Mouse (Mus musculus) thymus, postnatal 14 days (tissue): ENCODE measurements around the gene Tmcc2.

Experiments used
- DNase-seq: peaks from one replicate; pipeline ENCODE4 v3.0.0; 2021

The Tmcc2 gene

DNA sequence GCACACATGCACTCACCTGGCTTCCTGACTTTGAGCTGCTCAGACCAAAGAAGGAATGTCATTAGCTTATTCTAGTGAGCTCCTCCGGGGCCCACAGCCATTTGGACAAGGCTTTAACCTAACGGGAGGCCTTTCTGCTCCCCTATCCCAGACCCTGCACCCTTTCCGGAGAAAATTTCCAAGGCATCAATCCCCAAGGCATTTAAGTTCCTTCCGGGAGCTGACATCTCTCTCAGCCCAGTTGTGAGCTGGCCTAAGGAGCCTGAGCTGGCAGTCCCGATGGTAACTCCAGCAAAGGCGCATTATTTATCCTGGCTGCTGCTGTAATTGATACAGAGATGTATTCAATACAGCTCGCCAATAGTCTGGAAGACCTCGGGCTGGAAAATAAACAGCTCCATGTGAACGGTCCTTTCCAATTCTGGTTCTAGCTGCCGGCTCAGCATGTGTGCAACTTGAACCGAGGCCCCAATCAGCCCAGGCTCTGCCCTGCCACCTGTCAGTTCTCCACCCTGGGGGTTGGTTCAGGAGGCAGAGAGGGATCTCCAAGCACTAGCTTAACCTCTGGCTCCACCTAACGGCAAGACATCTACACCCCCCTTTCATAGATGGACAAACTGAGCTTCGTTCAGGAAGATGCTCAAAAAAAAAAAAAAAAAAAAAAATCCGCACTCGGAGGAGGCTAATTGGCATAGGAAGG is 1.0 kb downstream of the Tmcc2 start:
- DNase-seq, result peak; percentile 56

DNA sequence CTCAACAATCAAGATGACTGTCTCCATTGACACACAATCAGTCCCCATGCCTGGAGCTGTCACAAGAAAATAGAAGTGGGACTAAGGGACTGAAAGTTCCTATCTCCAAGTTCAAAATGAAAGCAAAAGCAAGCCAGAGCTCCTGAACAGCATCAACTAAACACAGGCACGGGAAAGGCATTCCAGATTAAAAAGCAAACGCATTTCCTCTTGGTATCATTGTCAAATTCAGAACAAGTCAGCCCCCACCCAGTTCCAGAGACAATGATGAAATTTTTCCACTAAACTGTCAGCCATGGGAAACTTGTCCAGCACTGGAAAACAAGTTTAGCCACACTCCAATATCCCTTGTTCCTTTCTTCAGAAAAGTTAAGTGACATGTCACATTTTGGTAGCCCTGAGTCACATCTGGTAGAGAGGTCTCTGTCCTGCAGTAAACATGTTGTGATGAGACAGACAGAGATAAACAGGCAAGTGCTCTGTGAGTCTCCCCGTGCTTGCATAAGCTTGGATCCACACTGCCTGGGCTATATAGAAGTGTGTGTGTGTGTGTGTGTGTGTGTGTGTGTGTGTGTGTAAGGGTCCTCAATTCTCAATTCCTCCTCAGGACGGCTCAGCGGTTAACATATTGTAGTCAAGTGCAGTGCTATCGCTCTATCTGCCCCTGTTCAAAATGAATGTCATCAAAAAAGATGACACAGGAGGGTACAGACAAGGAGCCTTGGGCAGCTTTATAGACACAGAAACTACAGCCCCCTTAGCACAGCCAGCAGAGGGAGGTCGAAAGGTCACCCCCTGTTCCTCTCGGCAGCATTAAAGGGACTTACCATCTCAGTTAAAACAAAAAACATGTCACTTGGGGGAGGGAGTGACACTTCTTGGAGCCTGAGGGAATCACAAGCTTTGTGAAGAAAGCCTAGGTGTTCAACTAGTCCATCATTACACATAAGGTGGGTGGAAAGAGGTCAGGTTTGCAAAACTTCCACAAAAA is 2.0 kb downstream of the Tmcc2 start:
- no peak for DNase-seq

DNA sequence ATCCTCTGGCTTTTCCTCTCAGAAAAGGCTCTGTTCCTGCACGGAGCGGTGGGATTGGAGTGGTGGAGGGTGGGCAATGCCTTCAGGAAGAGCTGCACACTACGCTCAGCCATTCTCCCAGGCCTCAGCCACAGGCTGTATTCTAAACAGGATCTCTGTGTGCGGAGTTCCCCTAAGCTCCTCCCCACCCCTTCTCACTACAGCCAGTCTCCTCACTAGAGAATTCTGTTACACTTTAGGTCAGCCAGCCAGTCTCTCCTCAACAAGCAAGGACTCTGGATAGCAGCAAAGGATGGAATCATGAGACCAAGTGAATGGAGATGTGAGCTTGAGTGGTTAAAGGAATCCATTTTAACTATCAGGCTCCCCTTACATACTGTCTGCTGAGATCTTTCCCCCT is 3.1 kb downstream of the Tmcc2 start:
- DNase-seq, result no peak

DNA sequence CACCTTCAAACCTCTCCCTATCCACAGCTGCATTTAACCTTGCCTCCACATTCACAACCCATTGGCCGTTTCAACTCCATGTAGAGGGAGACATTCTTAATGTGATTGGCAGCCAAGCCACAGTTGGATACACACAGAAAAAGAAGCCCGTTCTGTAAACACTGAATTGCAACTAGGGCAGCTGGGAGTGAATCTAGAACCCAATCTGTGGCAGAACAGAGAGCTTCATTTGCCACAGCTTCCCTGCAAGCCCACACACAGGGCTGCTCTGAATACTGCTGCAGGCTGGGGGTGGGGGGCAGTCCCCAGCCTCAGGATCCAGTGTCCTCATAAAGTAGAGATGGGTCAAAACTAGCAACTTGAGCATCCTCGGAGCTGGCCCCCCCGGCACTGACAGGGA is 4.8 kb downstream of the Tmcc2 start:
- no peak for DNase-seq

DNA sequence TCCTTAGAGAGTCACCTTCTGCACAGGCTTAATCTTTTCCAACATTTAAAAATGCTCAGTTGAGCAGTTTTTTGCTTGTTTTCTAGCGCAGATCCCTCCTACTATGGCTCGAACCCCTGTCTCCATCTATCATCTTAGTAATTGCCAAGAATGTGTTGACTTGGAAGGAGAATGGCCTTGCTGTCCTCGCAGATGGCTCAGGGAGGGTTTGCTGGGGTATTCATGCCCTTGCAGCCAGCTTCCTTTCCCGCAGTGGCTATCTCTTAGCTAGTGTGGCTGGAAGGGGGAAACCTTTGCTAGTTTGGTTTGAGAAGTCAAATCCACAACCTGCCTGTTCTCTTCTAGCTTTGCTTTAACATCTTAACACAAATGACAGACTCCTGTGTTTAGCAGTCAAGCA is 5.4 kb downstream of the Tmcc2 start:
- DNase-seq, result no peak

DNA sequence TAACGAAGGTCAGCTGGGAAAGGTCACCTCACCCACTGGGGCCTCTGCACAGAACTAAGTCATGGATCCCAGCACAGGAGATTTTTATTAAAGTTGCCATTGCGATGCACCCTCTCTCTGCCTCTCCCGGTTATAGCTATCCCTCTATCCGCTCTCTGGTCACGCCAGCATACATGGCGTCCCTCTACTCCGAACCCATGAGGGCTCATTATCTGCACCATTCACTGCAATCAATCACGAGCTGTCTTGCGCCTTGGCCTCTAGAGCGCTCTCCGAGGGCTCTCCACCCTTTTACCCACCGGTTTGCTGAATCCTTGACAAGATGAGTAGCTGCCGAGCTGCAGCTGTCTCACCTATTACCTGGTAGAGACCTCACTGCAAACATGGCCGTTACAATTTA is 5.8 kb downstream of the Tmcc2 start:
- no peak for DNase-seq

DNA sequence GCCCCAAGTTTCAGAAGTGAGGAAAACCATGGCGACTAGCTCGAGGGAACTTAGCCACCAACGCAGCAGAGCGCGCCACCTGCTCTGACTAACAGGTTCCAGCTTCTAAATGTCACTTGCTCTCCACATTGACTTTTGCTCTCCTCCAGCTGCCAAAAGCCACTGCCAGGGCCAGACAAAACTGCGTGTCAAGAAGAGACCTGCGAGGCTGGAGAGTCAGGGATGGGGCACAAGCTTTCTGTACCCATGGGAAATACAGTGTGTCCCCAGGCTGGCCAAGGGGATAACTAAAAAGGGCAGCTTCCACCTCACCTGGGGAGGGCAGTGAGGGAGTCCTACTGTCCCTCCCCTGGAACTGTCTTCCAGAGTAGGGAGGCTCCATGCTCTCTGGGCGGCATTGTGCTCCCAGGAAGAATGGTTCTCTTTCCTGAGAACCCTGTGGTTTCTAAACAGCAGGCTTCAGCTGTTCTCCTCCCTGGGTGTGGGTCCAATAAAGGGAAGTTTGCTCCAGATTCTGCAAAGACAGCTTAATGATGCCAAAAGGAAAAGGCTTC is 7.0 kb downstream of the Tmcc2 start:
- no peak for DNase-seq

DNA sequence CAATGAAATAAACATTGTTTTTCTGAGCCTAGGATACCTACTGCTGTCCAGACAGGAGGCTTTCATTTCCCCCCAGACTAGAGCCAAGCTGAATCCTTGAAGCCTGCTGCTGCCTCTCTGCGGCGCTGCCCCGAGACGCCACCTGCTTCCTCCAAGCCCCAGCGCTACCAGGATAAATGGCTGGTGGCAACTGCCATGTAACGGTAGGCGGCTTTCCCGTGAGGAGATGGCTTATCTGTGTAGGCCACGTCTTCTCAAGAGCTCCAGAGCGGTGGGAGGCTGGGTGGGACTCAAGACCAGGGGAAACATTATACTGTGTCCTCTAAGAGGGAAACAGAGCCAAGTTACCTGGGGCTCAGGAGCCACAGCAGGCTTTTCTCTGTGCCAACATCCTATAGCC is 9.2 kb downstream of the Tmcc2 start:
- peak; percentile 36 for DNase-seq

DNA sequence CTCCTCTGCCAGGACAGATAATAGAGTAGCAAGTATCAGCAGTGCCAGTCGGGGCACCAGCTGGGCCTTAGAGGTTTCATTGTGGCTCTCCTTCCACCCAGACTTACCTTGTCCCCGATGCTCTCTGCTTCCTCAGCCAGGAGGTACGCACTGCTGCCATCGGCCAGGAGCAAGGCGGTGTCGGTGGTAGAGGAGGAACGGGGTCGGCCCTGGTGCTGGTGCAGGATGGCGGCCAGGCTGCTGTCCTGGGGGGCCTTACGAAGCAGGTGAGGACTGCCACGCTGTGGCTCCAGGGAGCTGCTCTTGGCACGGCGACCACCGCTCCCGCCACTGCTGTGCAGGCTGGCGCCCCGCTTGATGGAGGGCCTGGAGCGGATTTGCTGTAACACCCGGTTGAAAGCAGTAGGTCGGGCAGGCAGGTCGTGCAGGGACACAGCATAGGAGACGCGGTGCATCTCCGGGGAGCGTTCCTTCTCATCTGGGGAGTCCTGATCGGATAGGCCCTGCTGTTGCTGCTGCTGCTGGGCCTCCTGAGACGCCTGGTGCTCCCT is 10.5 kb downstream of the Tmcc2 start:
- DNase-seq, result no peak

DNA sequence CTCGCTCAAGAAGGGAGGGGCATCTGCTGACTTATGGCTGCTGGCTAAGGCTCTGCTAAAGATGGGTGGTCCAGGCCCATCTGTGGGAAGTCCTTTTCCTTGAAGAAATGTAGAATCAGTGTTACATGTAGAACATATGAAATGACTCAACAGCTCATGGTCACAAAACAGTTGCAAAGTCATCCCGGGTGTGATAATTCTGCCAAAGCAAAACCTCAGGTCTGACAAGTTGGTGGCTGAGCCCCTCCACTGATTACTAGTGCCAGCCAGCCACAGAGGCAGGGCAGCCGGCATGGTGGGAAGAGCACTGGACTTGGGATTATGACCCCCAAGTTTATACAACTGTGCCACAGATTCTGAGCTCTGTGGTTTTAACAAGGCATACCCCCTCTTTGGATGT is 13.3 kb downstream of the Tmcc2 start:
- DNase-seq, result no peak

DNA sequence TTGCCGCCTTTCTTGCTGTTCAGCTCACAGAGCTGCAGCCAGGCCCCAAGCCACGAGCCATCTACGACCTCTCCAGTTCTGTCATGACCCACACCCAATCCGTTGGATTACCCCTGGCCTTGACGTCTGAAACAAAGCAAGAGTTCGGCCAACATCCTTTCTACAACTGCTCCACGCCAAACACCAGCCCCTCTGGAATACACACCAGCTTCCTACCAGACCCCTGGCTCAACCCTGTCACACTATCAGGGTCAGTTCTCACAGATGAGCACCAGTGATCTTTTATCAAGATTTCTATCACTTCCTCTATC is 14.1 kb downstream of the Tmcc2 start:
- DNase-seq, result no peak

DNA sequence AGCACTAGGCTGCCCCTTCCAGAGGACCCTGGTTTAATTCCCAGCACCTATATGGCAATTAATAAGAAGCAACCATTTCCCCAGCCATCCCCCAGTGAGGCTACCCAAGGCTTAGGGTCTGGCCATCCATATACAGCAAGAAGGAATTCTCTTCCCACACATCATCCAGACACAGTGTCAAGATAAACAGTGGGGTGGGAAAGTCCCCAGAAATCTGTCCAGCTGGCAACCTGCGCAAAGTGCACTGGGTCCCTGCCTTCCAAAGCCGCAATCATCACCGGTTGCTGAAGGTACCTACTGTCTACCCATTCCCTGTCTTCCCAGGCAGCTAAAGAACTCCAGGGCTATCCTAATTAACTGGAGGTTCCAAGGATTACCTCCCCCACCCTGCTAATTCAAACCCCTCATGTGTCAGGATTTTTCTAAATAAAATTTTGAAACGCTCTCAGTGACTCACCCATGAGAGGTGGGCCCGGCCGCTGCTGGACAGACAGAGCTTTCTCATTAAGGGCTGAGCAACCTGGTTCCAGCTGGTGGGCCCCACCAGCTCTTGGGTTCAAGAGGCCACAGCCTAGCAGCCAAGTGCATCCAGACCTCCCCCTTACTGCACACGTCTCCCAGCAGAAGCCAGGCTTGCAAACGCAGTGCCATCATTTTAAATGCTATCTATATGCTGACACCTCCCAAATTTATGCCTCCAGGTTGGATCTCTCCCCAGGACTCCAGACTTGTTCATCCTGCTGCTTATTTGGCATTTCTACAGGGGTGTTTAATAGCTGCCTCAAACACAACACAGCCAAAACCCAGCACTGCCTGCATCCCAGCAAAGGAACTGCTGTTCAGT is 14.6 kb downstream of the Tmcc2 start:
- no peak for DNase-seq

DNA sequence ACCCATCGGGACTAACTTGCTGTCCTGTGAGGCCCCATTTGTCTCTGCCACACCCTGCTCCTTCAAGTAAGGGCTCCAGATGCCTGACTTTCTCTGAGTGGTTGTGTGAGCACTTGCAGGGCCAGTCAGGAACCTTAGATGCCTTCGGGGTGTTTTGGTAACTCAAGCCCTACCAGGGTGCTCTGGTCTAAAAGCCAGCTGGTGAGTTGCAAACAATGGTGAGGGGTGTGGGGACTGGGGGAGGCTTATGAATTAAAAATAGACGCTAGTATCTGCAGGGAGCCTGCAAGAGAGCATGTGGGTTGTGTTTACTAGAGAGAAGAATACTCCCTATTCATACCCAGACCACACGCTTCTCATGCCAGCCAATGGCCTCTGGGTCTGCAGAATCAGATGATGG is 15.8 kb downstream of the Tmcc2 start:
- no peak for DNase-seq

DNA sequence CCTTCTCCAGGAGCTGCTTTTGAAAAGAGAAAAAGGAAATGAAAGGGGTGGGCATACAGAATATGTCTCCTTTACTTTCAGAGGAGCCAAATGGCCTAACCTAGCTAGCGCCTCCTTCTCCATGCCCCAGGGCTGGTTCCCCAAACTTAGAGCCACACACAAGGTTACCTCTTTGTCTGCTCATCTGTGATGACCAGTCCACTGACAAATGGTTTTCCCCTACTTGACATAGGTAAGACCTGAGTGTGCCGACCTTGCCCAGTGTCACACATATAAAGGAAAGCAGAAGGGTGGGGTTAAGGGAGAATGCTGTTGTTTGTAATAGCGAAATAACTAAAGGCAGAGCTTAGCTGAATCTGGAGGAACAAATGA is 16.2 kb downstream of the Tmcc2 start:
- DNase-seq, result no peak

DNA sequence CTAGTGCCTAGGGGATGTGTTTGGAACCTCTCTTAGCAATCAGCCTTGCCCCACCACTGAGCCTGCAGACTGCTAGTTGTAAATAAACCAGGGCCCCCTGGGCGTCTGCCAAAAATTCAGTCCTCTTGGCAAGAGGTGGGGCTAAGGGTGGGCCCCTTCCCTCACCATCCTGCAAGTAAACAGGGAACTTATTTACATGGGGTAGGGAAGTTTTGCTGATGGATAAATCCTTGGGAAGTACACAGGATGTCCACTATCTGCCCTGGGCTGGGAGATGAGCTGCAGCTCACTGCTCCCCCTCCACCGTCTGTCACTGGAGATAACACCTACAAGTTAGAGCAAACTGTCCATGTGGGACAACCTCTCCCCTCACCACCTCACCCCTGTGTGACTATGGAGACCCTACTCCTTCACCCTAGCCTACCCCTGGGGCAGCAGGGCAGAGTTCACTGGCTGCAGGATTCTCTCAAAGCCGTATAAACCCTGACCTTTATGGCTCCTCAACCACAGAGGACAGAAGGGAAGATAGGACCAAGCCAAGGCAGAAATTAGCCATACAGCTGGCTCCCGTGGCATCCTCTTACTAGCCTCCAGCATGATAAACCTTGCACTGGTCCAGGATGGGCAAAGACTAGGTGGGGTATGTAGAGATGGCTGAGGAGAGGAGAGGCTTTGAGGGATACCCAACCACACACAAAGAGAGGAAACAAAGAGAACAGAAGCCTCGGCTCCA is 16.8 kb downstream of the Tmcc2 start:
- no peak for DNase-seq

DNA sequence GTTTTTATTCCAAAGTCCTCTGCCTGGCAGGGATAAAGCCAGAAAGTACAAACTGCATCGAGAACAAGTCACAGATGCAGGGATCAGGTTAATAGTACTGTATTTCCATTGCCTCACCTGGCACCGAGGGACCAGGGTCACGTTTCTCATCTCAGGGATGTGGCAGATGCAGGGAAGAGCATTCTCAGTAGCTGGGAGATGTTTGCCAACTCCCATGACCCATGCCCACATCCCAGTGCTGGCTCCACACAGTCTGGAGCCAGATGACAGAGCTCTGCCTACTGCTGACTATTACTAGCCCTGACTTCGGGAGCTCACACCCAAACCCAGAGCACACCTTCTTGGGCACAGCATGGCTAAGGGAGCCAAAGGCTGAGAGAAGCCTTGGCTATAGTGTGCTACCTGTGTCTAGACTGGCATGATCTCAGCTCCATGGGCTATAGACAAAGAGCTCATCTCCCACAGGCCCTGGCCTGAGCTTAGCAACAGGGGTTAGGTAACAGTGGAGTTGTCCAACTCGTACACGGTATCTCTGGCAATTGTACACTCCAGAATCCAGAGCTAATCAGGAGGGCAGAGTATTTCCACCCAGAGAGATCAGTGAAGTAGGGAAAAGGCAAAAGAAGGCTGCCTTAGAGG is 18.1 kb downstream of the Tmcc2 start:
- DNase-seq, result no peak

DNA sequence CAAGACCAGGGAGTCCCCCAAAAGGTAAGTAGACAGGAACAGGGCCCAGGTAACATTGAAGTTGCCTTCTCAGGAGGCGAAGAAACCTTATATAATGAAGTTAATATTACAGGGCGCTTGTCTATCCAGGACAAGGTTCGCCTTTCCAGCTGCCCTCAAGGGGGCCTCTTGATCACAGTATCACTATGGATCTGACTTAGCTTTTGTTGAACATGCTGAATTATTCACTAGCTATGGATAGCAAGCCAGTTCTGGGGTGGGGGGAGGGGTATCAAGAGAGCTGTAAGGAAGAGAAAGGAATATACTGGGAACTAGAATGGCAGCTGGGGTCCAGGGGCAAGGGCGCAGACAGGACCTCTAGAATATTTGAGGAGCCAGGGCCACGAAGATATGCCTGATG is 18.7 kb downstream of the Tmcc2 start:
- no peak for DNase-seq

DNA sequence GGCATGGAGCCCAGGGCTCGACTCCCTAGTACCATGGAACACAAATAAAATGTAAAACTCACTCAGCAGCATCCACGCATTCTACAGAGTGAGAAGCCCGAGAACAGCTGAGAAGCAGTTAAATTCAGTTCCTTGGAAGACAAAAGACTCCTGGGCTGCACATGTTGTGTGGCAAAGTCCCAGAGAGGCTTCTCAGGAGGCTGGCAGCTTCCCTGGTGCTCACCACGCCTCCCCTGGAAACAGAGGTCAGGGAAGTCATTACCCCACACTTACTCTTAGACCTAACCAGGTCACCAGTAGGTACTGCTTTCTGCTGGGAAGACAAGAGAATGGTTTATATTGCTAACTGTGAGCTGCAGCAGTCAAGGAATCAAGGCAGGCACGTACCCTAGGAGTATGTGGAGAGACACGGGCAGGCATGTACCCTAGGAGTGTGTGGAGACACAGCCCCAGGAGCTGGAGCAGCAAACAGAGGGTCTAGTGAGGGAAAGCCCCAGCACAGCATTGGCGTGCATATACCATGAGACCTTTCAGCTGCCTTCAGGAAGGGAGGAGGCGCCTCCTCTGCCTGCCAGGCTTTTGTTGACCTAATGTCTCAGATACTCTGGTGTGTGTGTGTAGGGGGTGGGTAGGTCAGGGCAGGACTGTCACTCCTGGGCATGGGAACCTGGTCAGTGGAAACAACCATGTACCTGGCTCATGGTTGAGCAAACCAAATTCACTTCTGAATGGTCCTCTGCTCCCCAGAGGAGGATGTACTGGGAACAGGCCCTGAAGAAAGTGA is 19.6 kb downstream of the Tmcc2 start:
- DNase-seq, result no peak

DNA sequence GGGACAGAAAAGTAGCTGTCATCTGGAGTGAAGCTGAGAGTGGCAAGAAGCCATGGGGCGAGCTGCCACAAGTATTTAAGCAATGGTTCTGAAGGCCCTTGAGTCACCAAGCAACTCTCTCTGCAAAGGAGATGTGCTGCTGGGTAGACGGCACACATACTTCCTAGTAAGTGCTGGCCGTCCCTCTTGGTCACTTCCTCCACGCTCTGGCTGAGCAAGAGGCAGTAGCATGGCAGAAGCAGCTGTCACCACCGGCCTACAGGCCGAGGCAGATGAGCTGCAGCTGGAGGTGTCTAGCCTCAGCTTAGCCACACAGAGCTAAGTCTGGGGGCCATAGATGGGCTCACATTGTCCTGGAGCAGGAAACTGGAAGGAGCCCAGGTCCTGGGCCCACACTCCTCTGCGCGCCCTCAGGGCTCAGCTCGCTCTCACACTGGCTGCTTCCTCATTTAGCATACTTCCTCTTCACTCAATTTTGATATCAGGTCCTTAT is 20.4 kb downstream of the Tmcc2 start:
- no peak for DNase-seq

DNA sequence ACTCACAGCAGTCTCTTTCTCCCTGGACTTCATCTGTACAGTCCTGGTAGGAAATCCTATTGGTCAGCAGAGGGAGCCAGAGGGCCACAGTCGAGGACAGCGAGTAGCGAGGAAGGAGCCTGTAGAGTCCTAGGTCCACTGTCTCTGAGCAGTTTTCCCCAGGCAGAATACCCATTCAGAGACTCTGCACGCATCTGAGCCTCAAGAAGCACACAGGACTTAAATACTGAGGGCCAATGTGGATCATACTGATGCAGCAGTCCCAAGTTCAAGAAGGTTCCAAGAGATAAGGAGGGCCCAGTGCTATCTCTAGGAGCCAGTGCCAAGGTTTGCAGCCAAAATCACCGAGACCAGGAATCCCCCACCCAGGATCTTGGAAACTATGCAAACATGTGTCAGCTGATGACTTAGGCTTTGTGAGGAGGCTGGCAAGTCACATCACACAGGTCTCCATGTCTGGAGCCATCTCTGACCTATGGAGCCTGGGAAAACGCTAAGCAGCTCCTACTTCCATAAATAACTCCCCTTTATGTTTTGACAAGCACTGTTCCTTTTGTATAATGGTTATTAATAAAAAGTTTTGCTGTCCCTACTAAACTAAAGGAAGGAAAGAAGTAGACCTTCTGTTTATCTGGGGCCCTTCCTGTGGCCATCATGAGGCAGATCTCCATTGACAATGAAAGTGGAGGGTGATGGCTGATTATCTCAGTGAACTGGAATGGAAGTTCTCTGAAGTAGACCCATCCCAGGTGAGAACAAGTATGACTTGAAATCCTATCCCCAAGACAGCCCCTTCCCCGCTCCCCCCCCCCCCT is 23.2 kb downstream of the Tmcc2 start:
- DNase-seq, result peak; percentile 76
